Mouse (Mus musculus) liver, embryonic 13.5 days (tissue): ENCODE data around the gene Tas2r140. TPM values are rescaled to one million over a fixed set of nuclear protein-coding genes. Genes with fewer than 3 reads are reported as not detected.

ENCODE experiments used
- ATAC-seq: fragments of 200-750 bp; cut with Nextera tagmentation; 2 replicates; pipeline ENCODE4 v1.8.0; 2017; ENCODE audit warnings: low read depth, mild to moderate bottlenecking, moderate number of reproducible peaks, moderate library complexity
- DNase-seq: peaks from one replicate; pipeline ENCODE4 v3.0.0; 2022
- H3K27ac ChIP-seq: fragments of 300-500 bp; sonication (generic); 2 replicates; pipeline ENCODE4 v1.5.1; 2015; ENCODE audit warnings: moderate library complexity, mild to moderate bottlenecking, inconsistent platforms
- H3K27me3 ChIP-seq: fragments of 300-500 bp; sonication (generic); 2 replicates; pipeline ENCODE4 v1.6.1; 2015; ENCODE audit warnings: mild to moderate bottlenecking, inconsistent platforms
- H3K36me3 ChIP-seq: fragments of 300-500 bp; sonication (generic); 2 replicates; pipeline ENCODE4 v1.6.1; 2015; ENCODE audit warnings: mild to moderate bottlenecking, inconsistent platforms
- H3K4me1 ChIP-seq: fragments of 300-500 bp; sonication (generic); replicated peaks from 2 replicates; pipeline ENCODE4 v1.6.1; 2015; ENCODE audit warnings: inconsistent platforms
- H3K4me2 ChIP-seq: fragments of 300-500 bp; sonication (generic); 2 replicates; pipeline ENCODE4 v1.6.1; 2015; ENCODE audit warnings: inconsistent platforms, mild to moderate bottlenecking, moderate library complexity
- H3K4me3 ChIP-seq: fragments of 300-500 bp; sonication (generic); replicated peaks from 2 replicates; pipeline ENCODE4 v1.5.1; 2015; ENCODE audit warnings: mild to moderate bottlenecking, inconsistent platforms
- H3K9ac ChIP-seq: fragments of 300-500 bp; sonication (generic); 2 replicates; pipeline ENCODE4 v1.6.1; 2015; ENCODE audit warnings: mild to moderate bottlenecking, inconsistent platforms
- H3K9me3 ChIP-seq: fragments of 300-500 bp; sonication (generic); replicated peaks from 2 replicates; pipeline ENCODE4 v1.6.1; 2016; ENCODE audit warnings: inconsistent platforms
- WGBS: fragments of 180-500 bp; shearing (Covaris S2); methylation state at CpG from one replicate; pipeline ENCODE4 v1.1.7; 2015; ENCODE audit not compliant: insufficient replicate concordance; 5-methylcytosine and 5-hydroxymethylcytosine counted together
- polyA plus RNA-seq: library from polyadenylated mRNA; unstranded; fragments of >200 nt; fragmentation: Nextera tagmentation; extraction: Ambion mirVana; gene quantifications from 2 replicates; pipeline ENCODE4 v1.2.1, GENCODE M21; 2015

Tas2r140 gene
- not detected in 2 replicates for polyA plus RNA-seq

GRCm38 (mm10) chr6:133055716-133056115 is at the start of gene Tas2r140:
Gene Tas2r140, minus strand, starts transcription at chr6:133055816.
- H3K27me3 ChIP-seq: no peaks in the 10 kb centered on the region
- H3K36me3 ChIP-seq: no peaks in the 10 kb centered on the region
- no peaks in the 10 kb centered on the region for H3K9me3 ChIP-seq
- no peak within 1 kb of the TSS for H3K27ac ChIP-seq
- no peak for ATAC-seq
- no peaks in the 10 kb centered on the region for H3K4me1 ChIP-seq
- DNase-seq: no peak
- H3K9ac ChIP-seq: no peak within 1 kb of the TSS
- no peak within 1 kb of the TSS for H3K4me2 ChIP-seq
- H3K4me3 ChIP-seq: no peak within 1 kb of the TSS

DNA sequence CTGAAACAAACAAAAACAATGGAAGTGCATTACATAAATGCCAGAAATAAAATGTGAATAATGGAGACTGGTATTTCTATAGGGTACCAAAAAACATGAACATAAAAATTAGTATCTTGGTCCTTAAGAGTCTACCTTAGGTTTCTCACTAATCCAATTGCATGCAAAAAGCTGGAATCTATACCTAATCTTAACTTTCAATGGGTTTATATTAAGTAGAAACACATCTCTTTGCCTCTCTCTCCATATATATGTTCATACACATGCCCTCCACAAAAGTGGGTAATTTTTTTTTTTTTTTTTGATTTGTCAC is 48.9 kb upstream of the Tas2r140 start, which contains the start of gene Smim10l1:
Gene Smim10l1 (plus strand): TSS at position 301 of the 313 bp plus-strand sequence.
- ATAC-seq: no peak

GRCm38 (mm10) chr6:133102430-133102829 is 46.8 kb upstream of the Tas2r140 start:
- DNase-seq: no peak
- H3K9ac ChIP-seq: no peak overlapping the region
- WGBS: 19% methylated on average over 1 of the region's 1 CpGs
- H3K36me3 ChIP-seq: no peaks in the 10 kb centered on the region
- H3K27ac ChIP-seq: no peak overlapping the region
- H3K4me3 ChIP-seq: no peak overlapping the region
- H3K4me1 ChIP-seq: no peaks in the 10 kb centered on the region
- no peaks in the 10 kb centered on the region for H3K9me3 ChIP-seq
- no peaks in the 10 kb centered on the region for H3K27me3 ChIP-seq
- H3K4me2 ChIP-seq: no peak overlapping the region
- ATAC-seq: no peak

More for the DNA sequence above, 48.9 kb upstream of the Tas2r140 start, which contains the start of gene Smim10l1:
- DNase-seq: no peak
- Histone ChIP-seq H3K9ac (peak within 1 kb of the TSS; percentile 83), H3K4me1 (no peaks in the 10 kb centered on the region), H3K27me3 (no peaks in the 10 kb centered on the region), H3K36me3 (peaks cover 5% of the 10 kb centered on the region; the same call in 1 of the 2 replicates), H3K4me2 (peak within 1 kb of the TSS; percentile 64), H3K27ac (peak within 1 kb of the TSS; percentile 86), H3K9me3 (no peaks in the 10 kb centered on the region), H3K4me3 (peak within 1 kb of the TSS; percentile 77)

DNA sequence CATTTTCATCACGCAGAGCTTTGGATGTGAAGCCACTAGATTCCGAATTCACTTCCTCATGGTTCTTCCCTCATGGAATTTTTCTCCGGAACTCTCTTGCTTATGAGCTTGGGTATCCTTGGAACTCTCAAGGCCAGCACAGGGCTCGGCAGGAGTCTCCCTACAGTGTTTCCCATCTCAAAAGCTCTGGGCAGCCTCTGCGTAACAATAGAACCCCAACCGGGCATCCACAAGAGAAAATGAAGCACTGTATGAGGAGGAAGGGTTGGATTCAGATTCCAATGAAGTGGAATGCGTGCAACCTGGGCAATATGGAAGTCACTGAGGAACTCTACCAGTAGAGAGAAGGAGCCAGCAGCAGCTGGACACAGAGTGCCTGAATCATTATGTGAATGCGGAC is 36.6 kb upstream of the Tas2r140 start:
- WGBS: 69% methylated on average over 8 of the region's 8 CpGs
- Histone ChIP-seq H3K4me3 (no peak overlapping the region), H3K9me3 (no peaks in the 10 kb centered on the region), H3K36me3 (no peaks in the 10 kb centered on the region), H3K4me2 (no peak overlapping the region), H3K27me3 (no peaks in the 10 kb centered on the region), H3K4me1 (no peaks in the 10 kb centered on the region), H3K27ac (no peak overlapping the region), H3K9ac (no peak overlapping the region)
- ATAC-seq (no peak), DNase-seq (no peak)

GRCm38 (mm10) chr6:133037001-133037400 is 18.6 kb downstream of the Tas2r140 start, which contains the start of gene Tas2r103:
Gene Tas2r103, minus strand, starts transcription at chr6:133037101.
- Histone ChIP-seq H3K4me3 (no peak within 1 kb of the TSS), H3K27ac (no peak within 1 kb of the TSS), H3K9ac (no peak within 1 kb of the TSS), H3K4me2 (no peak within 1 kb of the TSS), H3K4me1 (no peaks in the 10 kb centered on the region), H3K9me3 (no peaks in the 10 kb centered on the region), H3K27me3 (no peaks in the 10 kb centered on the region), H3K36me3 (no peaks in the 10 kb centered on the region)
- no peak for ATAC-seq
- 45% methylated on average over 2 of the region's 2 CpGs for WGBS
- no peak for DNase-seq

Other genes starting within 250 kb of the Tas2r140 start
- gene Tas2r123, start 208.7 kb downstream of the Tas2r140 start, polyA plus RNA-seq: not detected in 2 replicates
- not detected in 2 replicates for gene Tas2r116, start 200.4 kb downstream of the Tas2r140 start, polyA plus RNA-seq
- gene Tas2r110, start 187.8 kb downstream of the Tas2r140 start, polyA plus RNA-seq: not detected in 2 replicates
- gene Tas2r113, start 162.8 kb downstream of the Tas2r140 start, polyA plus RNA-seq: not detected in 2 replicates
- not detected in 2 replicates for gene Tas2r125, start 146.2 kb downstream of the Tas2r140 start, polyA plus RNA-seq
- not detected in 2 replicates for gene Tas2r129, start 104.7 kb downstream of the Tas2r140 start, polyA plus RNA-seq
- not detected in 2 replicates for gene Tas2r131, start 97.9 kb downstream of the Tas2r140 start, polyA plus RNA-seq
- gene Tas2r109, start 74.9 kb downstream of the Tas2r140 start, polyA plus RNA-seq: not detected in 2 replicates
- not detected in 2 replicates for gene Tas2r103, start 18.7 kb downstream of the Tas2r140 start, polyA plus RNA-seq
- 30.1 and 39.9 TPM in 2 replicates for gene Smim10l1, start 49.1 kb upstream of the Tas2r140 start, polyA plus RNA-seq
- not detected in 2 replicates for gene 5530400C23Rik, start 236.4 kb upstream of the Tas2r140 start, polyA plus RNA-seq